Mouse (Mus musculus) midbrain, embryonic 15.5 days (tissue): ENCODE results near the gene 2610021A01Rik. TPM values are rescaled to one million over a fixed set of nuclear protein-coding genes. Genes with fewer than 3 reads are reported as not detected.
"Not testable (repeated sequence)": the region's sequence is repeated elsewhere in the genome, so short reads cannot be mapped to it uniquely, and the experiment has no call there.

Experiments used
- ATAC-seq: fragments of 200-750 bp; cut with Nextera tagmentation; replicated peaks from 2 replicates; pipeline ENCODE4 v1.8.0; 2017; ENCODE audit warnings: moderate TSS enrichment
- H3K27ac ChIP-seq: fragments of 300-500 bp; sonication (generic); 2 replicates; pipeline ENCODE4 v1.5.1; 2015; ENCODE audit warnings: mild to moderate bottlenecking, inconsistent platforms
- H3K27me3 ChIP-seq: fragments of 300-500 bp; sonication (generic); replicated peaks from 2 replicates; pipeline ENCODE4 v1.6.1; 2015; ENCODE audit warnings: inconsistent platforms
- H3K36me3 ChIP-seq: fragments of 300-500 bp; sonication (generic); replicated peaks from 2 replicates; pipeline ENCODE4 v1.6.1; 2015; ENCODE audit warnings: inconsistent platforms
- H3K4me1 ChIP-seq: fragments of 300-500 bp; sonication (generic); 2 replicates; pipeline ENCODE4 v1.6.1; 2015; ENCODE audit warnings: inconsistent platforms
- H3K4me2 ChIP-seq: fragments of 300-500 bp; sonication (generic); 2 replicates; pipeline ENCODE4 v1.6.1; 2015; ENCODE audit warnings: inconsistent platforms, mild to moderate bottlenecking, moderate library complexity
- H3K4me3 ChIP-seq: fragments of 300-500 bp; sonication (generic); 2 replicates; pipeline ENCODE4 v1.5.1; 2015; ENCODE audit warnings: mild to moderate bottlenecking, inconsistent platforms
- H3K9ac ChIP-seq: fragments of 300-500 bp; sonication (generic); 2 replicates; pipeline ENCODE4 v1.6.1; 2015; ENCODE audit warnings: mild to moderate bottlenecking, inconsistent platforms
- H3K9me3 ChIP-seq: fragments of 300-500 bp; sonication (generic); 2 replicates; pipeline ENCODE4 v1.6.1; 2016; ENCODE audit warnings: inconsistent platforms
- WGBS: fragments of 180-500 bp; shearing (Covaris S2); methylation state at CpG from one replicate; pipeline ENCODE4 v1.1.7; 2015; ENCODE audit warnings: mixed read lengths; 5-methylcytosine and 5-hydroxymethylcytosine counted together
- polyA plus RNA-seq: library from polyadenylated mRNA; unstranded; fragments of >200 nt; fragmentation: Nextera tagmentation; extraction: Ambion mirVana; gene quantifications from 2 replicates; pipeline ENCODE4 v1.2.1, GENCODE M21; 2015

The 2610021A01Rik gene
- polyA plus RNA-seq, 1 experiment from 2014 or later = 14.8 TPM

- peaks cover 9% of the 10 kb centered on the region for H3K4me1 ChIP-seq
- no peaks in the 10 kb centered on the region for H3K27me3 ChIP-seq
- H3K9me3 ChIP-seq = peaks cover 7% of the 10 kb centered on the region
- peak; percentile 98 for ATAC-seq
- peak overlapping the region; percentile 69 for H3K4me2 ChIP-seq
- peaks cover 28% of the 10 kb centered on the region for H3K36me3 ChIP-seq
- H3K9ac ChIP-seq = peak overlapping the region; percentile 88
- peak overlapping the region; percentile 81 for H3K4me3 ChIP-seq
- under 1% methylated on average over 25 of the region's 26 CpGs for WGBS
- H3K27ac ChIP-seq = peak overlapping the region; percentile 98
These were observed 34.4 kb downstream of the 2610021A01Rik start for GRCm38 (mm10) chr7:41633221-41633984.

- not testable (repeated sequence) for H3K36me3 ChIP-seq, ATAC-seq, H3K4me2 ChIP-seq, H3K27ac ChIP-seq, H3K4me1 ChIP-seq, H3K27me3 ChIP-seq, H3K9me3 ChIP-seq, H3K9ac ChIP-seq, H3K4me3 ChIP-seq
- WGBS = 56% methylated on average over 1 of the region's 1 CpGs
These were observed 75.3 kb downstream of the 2610021A01Rik start for GRCm38 (mm10) chr7:41674326-41674725.

Other genes starting within 250 kb of the 2610021A01Rik start
- gene AI987944, start 205.9 kb upstream of the 2610021A01Rik start, polyA plus RNA-seq = 7.5 and 8.6 TPM in 2 replicates
- gene Vmn2r57, start 150.5 kb upstream of the 2610021A01Rik start, polyA plus RNA-seq = 0.42 and 0.57 TPM in 2 replicates
- gene Gm20449, start 99.8 kb upstream of the 2610021A01Rik start, polyA plus RNA-seq = 0.06 and 0.09 TPM in 2 replicates
- gene AW146154, start 99.3 kb upstream of the 2610021A01Rik start, polyA plus RNA-seq = 3.0 and 5.7 TPM in 2 replicates
- not detected in 2 replicates for gene Gm6871, start 25.6 kb upstream of the 2610021A01Rik start, polyA plus RNA-seq
- 22.7 and 26.1 TPM in 2 replicates for gene Zfp788, start 34.0 kb downstream of the 2610021A01Rik start, polyA plus RNA-seq